Mouse (Mus musculus) neural tube, embryonic 10.5 days (tissue): ENCODE results near the gene Adamts12.
A peak's percentile ranks its signal among the peaks of the same experiment; 100 is the strongest.

Experiments
- DNase-seq: peaks from one replicate; pipeline ENCODE4 v3.0.0-alpha.2; 2017; ENCODE audit warnings: low spot score; ENCODE audit errors: extremely low spot score

Gene Adamts12

GRCm38 (mm10) chr15:11145581-11145980 lies 81.0 kb downstream of the Adamts12 start:
- no peak for DNase-seq

GRCm38 (mm10) chr15:11159386-11159785 lies 94.8 kb downstream of the Adamts12 start:
- no peak for DNase-seq

GRCm38 (mm10) chr15:11160759-11161158 lies 96.2 kb downstream of the Adamts12 start:
- peak; percentile 21 for DNase-seq

- no peak for DNase-seq
Observed at GRCm38 (mm10) chr15:11165883-11166282, 101.3 kb downstream of the Adamts12 start.

- no peak for DNase-seq
Observed at GRCm38 (mm10) chr15:11173884-11174470, 109.4 kb downstream of the Adamts12 start.

- no peak for DNase-seq
Observed at GRCm38 (mm10) chr15:11174842-11175241, 110.3 kb downstream of the Adamts12 start.

- peak; percentile 26 for DNase-seq
Observed at GRCm38 (mm10) chr15:11177448-11177847, 112.9 kb downstream of the Adamts12 start.

- DNase-seq: peak; percentile 26
Observed at GRCm38 (mm10) chr15:11179751-11180169, 115.2 kb downstream of the Adamts12 start.

- DNase-seq: no peak
Observed at GRCm38 (mm10) chr15:11186711-11187110, 122.1 kb downstream of the Adamts12 start.

GRCm38 (mm10) chr15:11190447-11190846 lies 125.9 kb downstream of the Adamts12 start:
- no peak for DNase-seq

GRCm38 (mm10) chr15:11192762-11193161 lies 128.2 kb downstream of the Adamts12 start:
- no peak for DNase-seq

- no peak for DNase-seq
Observed at GRCm38 (mm10) chr15:11197051-11197450, 132.5 kb downstream of the Adamts12 start.

- DNase-seq: no peak
Observed at GRCm38 (mm10) chr15:11198246-11198795, 133.7 kb downstream of the Adamts12 start.

GRCm38 (mm10) chr15:11203084-11203483 lies 138.5 kb downstream of the Adamts12 start:
- DNase-seq: no peak

- no peak for DNase-seq
Observed at GRCm38 (mm10) chr15:11204934-11205333, 140.3 kb downstream of the Adamts12 start.

- peak; percentile 47 for DNase-seq
Observed at GRCm38 (mm10) chr15:11210976-11211375, 146.4 kb downstream of the Adamts12 start.

- no peak for DNase-seq
Observed at GRCm38 (mm10) chr15:11233906-11234632, 169.5 kb downstream of the Adamts12 start.

- no peak for DNase-seq
Observed at GRCm38 (mm10) chr15:11240406-11240805, 175.8 kb downstream of the Adamts12 start.

- DNase-seq: no peak
Observed at GRCm38 (mm10) chr15:11241288-11241687, 176.7 kb downstream of the Adamts12 start.

GRCm38 (mm10) chr15:11246402-11246801 lies 181.8 kb downstream of the Adamts12 start:
- no peak for DNase-seq

- DNase-seq: no peak
Observed at GRCm38 (mm10) chr15:11279273-11280080, 214.9 kb downstream of the Adamts12 start.
